Mouse (Mus musculus) adrenal gland, adult (tissue): ENCODE data around the gene Ppara.

Experiments
- DNase-seq, 2 experiments: peaks; one replicate each; pipeline ENCODE4 v3.0.0; 2022 to 2023; ENCODE audit warnings: low spot score in 1 of 2; ENCODE audit not compliant: inconsistent age in 2 of 2

Gene Ppara

GRCm38 (mm10) chr15:85792819-85793218 lies 58.0 kb downstream of the Ppara start:
- DNase-seq: peak in 1 of 2 experiments; percentile 43

- no peak for DNase-seq
These were observed 60.7 kb downstream of the Ppara start for GRCm38 (mm10) chr15:85795516-85795915.

GRCm38 (mm10) chr15:85798676-85799075 lies 63.9 kb downstream of the Ppara start:
- no peak for DNase-seq

DNA sequence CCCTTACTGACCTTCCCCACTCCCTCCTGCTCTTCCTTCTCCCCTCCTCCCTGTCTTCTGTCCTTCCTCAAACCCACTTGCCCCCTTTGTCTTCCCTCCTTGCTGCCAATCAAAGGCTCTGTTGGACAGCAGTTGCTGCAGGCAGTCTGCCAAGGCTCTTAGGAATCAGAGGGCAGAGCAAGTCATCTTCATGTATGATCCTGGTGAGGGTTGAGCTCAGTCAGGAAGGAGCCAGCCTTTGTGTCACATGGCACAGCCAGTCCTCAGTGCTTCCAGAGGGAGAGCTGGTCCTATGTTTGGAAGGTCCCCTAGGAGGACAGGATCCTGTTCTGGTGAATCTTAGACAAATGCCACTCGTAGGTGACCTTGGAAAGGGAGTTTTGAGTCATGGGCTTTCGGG lies 68.1 kb downstream of the Ppara start:
- DNase-seq: peak; percentile 39 to 71

- peak in 1 of 2 experiments; percentile 65 for DNase-seq
These were observed 72.1 kb downstream of the Ppara start for GRCm38 (mm10) chr15:85806886-85807285.

DNA sequence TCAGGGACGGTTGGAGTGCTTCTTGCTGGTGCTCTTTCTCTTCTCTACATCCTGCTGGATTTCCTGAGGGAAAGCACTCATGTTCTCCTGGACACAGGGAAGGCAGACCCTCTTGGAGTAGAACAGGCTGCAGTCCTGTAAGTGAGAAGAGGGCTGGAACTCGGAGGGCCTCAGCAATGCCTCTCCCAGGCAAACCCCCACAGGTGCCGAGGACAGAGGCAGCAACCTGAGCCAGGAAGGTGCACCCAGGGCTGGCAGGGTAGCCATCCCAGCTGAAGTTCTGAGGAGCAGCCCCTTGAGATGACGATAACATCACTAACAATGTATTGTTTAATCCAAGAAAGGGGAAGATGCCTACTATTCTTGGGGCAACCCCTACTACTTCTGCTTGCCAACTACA lies 72.6 kb downstream of the Ppara start:
- no peak for DNase-seq

GRCm38 (mm10) chr15:85808031-85808430 lies 73.2 kb downstream of the Ppara start:
- DNase-seq: no peak

- no peak for DNase-seq
These were observed 73.7 kb downstream of the Ppara start for GRCm38 (mm10) chr15:85808434-85808833.

- no peak for DNase-seq
These were observed 74.3 kb downstream of the Ppara start for GRCm38 (mm10) chr15:85809091-85809490.

GRCm38 (mm10) chr15:85810462-85810805 lies 75.7 kb downstream of the Ppara start:
- no peak for DNase-seq

- peak in 1 of 2 experiments; percentile 48 for DNase-seq
These were observed 76.2 kb downstream of the Ppara start for GRCm38 (mm10) chr15:85810806-85811521.

DNA sequence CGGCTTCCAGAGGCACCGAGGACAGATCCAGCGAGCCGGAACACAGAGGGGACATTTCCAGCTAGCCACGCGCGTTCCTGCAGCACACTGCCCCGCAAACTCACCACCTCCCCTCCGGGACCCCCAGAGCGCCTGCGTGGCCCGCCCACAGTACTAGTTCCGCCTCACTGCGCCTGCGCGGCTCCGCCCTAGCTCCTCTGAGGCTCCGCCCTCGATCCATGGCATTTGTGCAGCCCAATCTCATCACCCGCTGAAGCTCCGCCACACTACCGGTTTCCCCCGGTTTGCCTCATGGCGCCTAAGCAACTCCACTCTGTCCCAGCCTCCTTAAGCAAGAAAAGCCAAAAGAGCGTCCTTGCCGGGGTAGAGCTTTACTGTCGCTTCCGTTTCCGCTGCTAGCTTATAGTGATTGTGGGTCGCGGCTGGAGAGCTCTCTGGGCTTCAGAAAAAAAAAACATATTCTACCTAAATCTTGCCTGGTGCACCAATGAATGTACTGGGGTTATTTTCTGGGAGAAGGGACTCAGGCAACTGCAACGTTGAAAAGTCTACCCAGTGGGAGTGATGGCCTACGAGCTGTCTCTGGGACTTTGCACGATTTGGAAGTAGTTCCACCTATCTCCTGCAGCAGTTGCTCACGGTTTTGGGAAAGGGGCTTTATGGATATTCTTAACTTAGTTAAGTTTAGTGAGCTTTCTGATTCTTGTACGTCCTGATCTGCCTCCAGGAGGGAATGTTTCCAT lies 76.9 kb downstream of the Ppara start, which contains the start of gene Cdpf1:
Gene Cdpf1, minus strand, starts transcription at position 163 of the 743 bp plus-strand sequence.
- DNase-seq: peak; percentile 99 to 100

DNA sequence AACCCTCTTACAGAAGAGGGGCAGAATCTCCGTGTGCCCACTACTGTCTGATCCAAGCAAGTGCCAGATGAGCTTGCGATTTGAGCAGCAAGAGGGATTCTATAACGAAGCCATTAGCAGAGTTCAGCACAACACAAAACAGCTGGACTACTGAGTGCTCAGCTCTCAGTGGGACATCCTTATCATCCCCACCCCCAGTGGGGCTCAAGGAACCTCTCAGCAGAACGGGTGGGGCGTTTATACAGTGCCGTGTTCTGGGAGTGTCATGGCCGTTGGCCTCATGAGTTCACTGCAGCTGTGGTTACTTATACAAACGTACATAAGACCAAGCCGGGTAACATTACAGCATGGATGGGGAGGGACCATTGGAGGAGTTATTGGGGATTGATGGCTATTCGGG lies 78.6 kb downstream of the Ppara start:
- no peak for DNase-seq

GRCm38 (mm10) chr15:85821203-85822010 lies 86.6 kb downstream of the Ppara start, which contains the start of gene Pkdrej:
Gene Pkdrej, minus strand, starts transcription at chr15:85821734.
- DNase-seq: peak; percentile 65 to 80

DNA sequence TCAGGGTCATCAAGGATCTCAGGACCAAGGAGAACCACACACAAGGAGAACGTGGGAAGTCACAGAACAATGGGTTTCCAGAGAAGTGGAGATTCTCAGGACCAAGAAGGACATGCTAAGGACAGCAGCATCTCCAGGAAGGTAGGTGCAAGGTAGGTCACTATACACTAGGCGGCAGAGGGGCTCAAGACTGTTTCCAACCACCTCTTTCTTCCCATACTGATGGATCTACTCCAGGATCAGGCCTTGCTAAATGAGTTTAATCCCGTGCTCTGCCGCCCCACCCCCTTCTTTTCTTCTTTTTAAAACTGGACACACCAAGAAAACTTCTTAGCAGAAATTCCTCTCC lies 87.2 kb downstream of the Ppara start:
- DNase-seq: no peak

GRCm38 (mm10) chr15:85826676-85827075 lies 91.9 kb downstream of the Ppara start:
- no peak for DNase-seq

GRCm38 (mm10) chr15:85828071-85828470 lies 93.3 kb downstream of the Ppara start:
- DNase-seq: no peak

GRCm38 (mm10) chr15:85829470-85829869 lies 94.7 kb downstream of the Ppara start:
- DNase-seq: no peak

- peak; percentile 88 to 96 for DNase-seq
These were observed 97.3 kb downstream of the Ppara start, which contains the start of gene Ttc38 for GRCm38 (mm10) chr15:85831954-85832590. Gene Ttc38, plus strand, starts transcription at chr15:85832306.

- no peak for DNase-seq
These were observed 97.8 kb downstream of the Ppara start for GRCm38 (mm10) chr15:85832599-85832998.

DNA sequence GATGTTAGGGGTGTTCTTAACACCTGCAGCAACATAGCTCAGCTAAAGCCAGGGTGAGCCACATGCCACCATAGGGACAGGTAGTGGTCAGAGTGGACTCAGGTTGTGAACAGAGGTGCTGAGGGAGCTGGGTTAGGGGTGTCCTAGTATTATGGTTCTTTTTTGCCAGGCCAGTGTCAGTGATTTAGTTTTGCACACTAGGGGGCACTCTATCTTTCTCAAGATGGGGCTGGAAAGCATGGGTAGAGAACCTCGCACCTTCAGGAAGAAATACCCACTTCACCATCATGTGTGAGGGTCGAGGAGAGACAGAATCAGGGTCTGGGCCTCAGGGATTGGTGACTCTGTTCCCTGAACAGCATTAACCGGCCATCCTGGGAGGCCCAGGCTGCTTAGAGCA lies 100.6 kb downstream of the Ppara start:
- peak in 1 of 2 experiments; percentile 62 for DNase-seq
